Mouse (Mus musculus) olfactory bulb, adult 2 months (tissue): ENCODE results near the gene Olfr1440.

Source experiments
- CTCF ChIP-seq: fragments of 200-500 bp; IDR thresholded peaks from 2 replicates; pipeline ENCODE4 v1.5.1; 2012; ENCODE audit warnings: low read depth, mild to moderate bottlenecking, low read length, moderate library complexity; ENCODE audit not compliant: insufficient read depth
- POLR2A ChIP-seq: fragments of 200-500 bp; IDR thresholded peaks from 2 replicates; pipeline ENCODE4 v1.6.1; 2012; ENCODE audit warnings: mild to moderate bottlenecking, low read depth, low read length, moderate library complexity; ENCODE audit not compliant: insufficient read depth

DNA sequence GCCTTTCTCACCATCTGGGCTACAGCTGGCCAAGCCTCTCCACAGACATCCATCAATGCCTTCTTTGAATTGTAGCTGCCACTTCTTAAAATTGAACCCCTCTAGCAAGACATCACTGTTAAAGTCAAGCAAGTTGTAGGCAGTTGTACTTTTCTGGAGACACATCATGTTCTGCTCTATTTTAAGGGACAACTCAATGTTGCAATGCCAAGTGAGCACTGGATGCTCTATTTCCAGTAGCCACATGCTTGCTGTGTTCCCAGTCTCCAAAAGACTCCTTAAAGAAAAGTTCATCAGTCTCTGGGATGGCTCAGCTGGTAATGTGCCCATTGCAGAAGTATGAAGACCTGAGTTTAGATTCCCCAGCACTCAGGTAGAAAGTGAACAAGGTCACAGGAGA lies 26.7 kb downstream of the Olfr1440 start:
- TF ChIP-seq CTCF, result no peak
- TF ChIP-seq POLR2A, result no peak
